Mouse (Mus musculus) C2C12 (cell line): ENCODE data around the gene Idua.

Experiments
- CEBPB ChIP-seq: IDR thresholded peaks from one replicate; pipeline ENCODE4 v1.6.1; 2011; ENCODE audit warnings: low read depth, mild to moderate bottlenecking, control low read depth, moderate library complexity
- CTCF ChIP-seq: IDR thresholded peaks from one replicate; pipeline ENCODE4 v1.5.1; 2011; ENCODE audit not compliant: control insufficient read depth, insufficient read depth, insufficient read length
- MAX ChIP-seq: IDR thresholded peaks from one replicate; pipeline ENCODE4 v1.6.1; 2011; ENCODE audit warnings: mild to moderate bottlenecking, control low read depth

DNA sequence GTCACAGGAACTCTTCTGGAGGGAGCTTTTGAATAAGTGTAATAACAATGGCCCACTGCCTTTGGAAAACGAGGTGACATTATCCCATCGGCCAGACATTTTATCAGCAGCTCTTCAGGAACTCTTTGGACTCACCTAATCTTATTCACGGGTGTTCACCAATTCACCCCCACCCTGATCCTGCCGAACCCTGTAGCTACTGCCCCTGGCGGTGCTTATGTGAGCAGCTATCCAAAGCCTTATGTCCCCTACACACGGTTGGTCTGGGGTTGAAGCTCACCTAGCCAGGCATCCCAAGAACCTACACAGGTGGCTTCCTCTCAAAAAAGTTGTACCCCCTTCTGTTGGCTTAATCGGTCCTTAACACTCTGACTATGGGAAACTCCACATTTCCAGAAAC lies 59.6 kb downstream of the Idua start:
- TF ChIP-seq MAX (no peak), CTCF (no peak), CEBPB (no peak)
